Mouse (Mus musculus) CH12.LX (cell line): ENCODE measurements around the gene Clic4.

ENCODE experiments used
- CHD2 ChIP-seq: IDR thresholded peaks from 2 replicates; pipeline ENCODE4 v1.6.1; 2011; ENCODE audit warnings: low read length, improper control_type of control experiment
- CTCF ChIP-seq, 2 experiments: IDR thresholded peaks in 1 of 2; conservative IDR thresholded peaks in 1 of 2; 2 replicates each; pipeline ENCODE4 v1.5.1; 2011 to 2012; ENCODE audit warnings: low read depth in 2 of 2, low read length in 2 of 2, improper control_type of control experiment in 1 of 2, inconsistent platforms in 1 of 2, mild to moderate bottlenecking in 1 of 2, moderate library complexity in 1 of 2
- EP300 ChIP-seq: IDR thresholded peaks from 2 replicates; pipeline ENCODE4 v1.6.1; 2011; ENCODE audit warnings: low read length, improper control_type of control experiment
- ETS1 ChIP-seq: conservative IDR thresholded peaks from 2 replicates; pipeline ENCODE4 v1.6.1; 2012; ENCODE audit warnings: low read depth, mild to moderate bottlenecking, inconsistent platforms, low read length, improper control_type of control experiment, moderate library complexity
- MAFK ChIP-seq: IDR thresholded peaks from 2 replicates; pipeline ENCODE4 v1.6.1; 2011; ENCODE audit warnings: low read length, improper control_type of control experiment; ENCODE audit not compliant: insufficient replicate concordance
- MAX ChIP-seq: IDR thresholded peaks from 2 replicates; pipeline ENCODE4 v1.6.1; 2011; ENCODE audit warnings: low read length, improper control_type of control experiment
- MYC ChIP-seq: IDR thresholded peaks from 2 replicates; pipeline ENCODE4 v1.6.1; 2011; ENCODE audit warnings: low read depth, mild to moderate bottlenecking, improper control_type of control experiment, low read length
- NRF1 ChIP-seq: IDR thresholded peaks from 2 replicates; pipeline ENCODE4 v1.6.1; 2014; ENCODE audit warnings: low read depth, mild to moderate bottlenecking, inconsistent platforms, low read length, improper control_type of control experiment, moderate library complexity
- POLR2A ChIP-seq: IDR thresholded peaks from 2 replicates; pipeline ENCODE4 v1.6.1; 2011; ENCODE audit warnings: low read depth, mild to moderate bottlenecking, improper control_type of control experiment, low read length
- SMC3 ChIP-seq: IDR thresholded peaks from 2 replicates; pipeline ENCODE4 v1.6.1; 2011; ENCODE audit warnings: low read depth, low read length, improper control_type of control experiment
- TCF12 ChIP-seq: IDR thresholded peaks from 2 replicates; pipeline ENCODE4 v1.6.1; 2014; ENCODE audit warnings: low read depth, mild to moderate bottlenecking, inconsistent platforms, low read length, improper control_type of control experiment
- UBTF ChIP-seq: IDR thresholded peaks from 2 replicates; pipeline ENCODE4 v1.6.1; 2012; ENCODE audit warnings: low read depth, mild to moderate bottlenecking, inconsistent platforms, low read length, improper control_type of control experiment, moderate library complexity
- USF2 ChIP-seq: conservative IDR thresholded peaks from 2 replicates; pipeline ENCODE4 v1.6.1; 2011; ENCODE audit warnings: low read depth, low read length, improper control_type of control experiment

DNA sequence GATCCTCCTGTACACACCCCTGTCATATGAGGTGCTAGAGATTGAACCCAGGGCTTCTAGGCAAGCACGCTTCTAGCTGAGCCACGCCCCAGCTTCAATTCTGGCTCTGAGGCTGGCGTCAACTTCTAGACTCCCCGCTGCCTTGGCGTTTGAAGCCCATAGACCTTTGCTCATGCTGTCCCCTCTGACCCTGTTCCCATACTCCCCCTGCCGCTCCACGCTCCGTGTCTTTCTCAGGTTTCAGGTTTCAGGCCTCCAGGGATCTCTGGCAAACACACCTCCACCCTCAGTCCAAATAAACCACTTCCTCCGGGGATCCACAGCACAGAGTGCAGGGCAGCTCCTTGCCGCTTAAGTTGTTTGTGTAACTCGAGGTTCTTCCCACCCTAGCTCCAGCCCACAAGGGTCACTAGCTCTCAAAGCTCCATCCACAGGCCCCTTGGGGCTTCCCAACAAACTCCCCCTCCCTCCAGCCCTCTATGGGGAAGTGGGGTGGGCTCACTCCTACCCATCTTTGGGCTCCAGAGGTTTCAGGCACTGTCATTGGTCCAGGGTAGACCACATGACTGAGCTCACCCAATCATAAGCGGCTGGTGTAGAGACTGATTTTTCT is 20.0 kb upstream of the Clic4 start:
- TF ChIP-seq TCF12 (no peak), ETS1 (no peak), POLR2A (no peak), CTCF (conservative IDR thresholded peaks at IDR 0.05 in 1 of 2, IDR thresholded peaks at IDR 0.05 in 1 of 2; ENCODE audit: low read depth in 2 of 2, low read length in 2 of 2) (no peak), MAX (no peak), CHD2 (no peak), NRF1 (no peak), MAFK (no peak), MYC (no peak), EP300 (no peak), USF2 (no peak), SMC3 (no peak), UBTF (no peak)
